Mouse (Mus musculus) common myeloid progenitor, adult 5-6 weeks (primary cell): ENCODE results near the gene Arid3b. TPM values are rescaled to one million over a fixed set of nuclear protein-coding genes. Genes with fewer than 3 reads are reported as not detected.

Experiments used
- ATAC-seq: replicated peaks from 2 replicates; pipeline ENCODE4 v1.8.0; 2016; ENCODE audit warnings: low read depth, mild to moderate bottlenecking, moderate TSS enrichment, inconsistent platforms; ENCODE audit not compliant: poor library complexity, severe bottlenecking
- total RNA-seq: library from RNA; stranded (forward); fragments of 200-1000, 187-1606 nt; gene quantifications from 2 replicates; pipeline ENCODE4 v1.2.3, GENCODE M21; 2017

Arid3b gene
- total RNA-seq, 1 experiment from 2014 or later: 1.9 TPM

GRCm38 (mm10) chr9:57759289-57759688 lies 77.3 kb downstream of the Arid3b start:
- ATAC-seq: peak; percentile 52

DNA sequence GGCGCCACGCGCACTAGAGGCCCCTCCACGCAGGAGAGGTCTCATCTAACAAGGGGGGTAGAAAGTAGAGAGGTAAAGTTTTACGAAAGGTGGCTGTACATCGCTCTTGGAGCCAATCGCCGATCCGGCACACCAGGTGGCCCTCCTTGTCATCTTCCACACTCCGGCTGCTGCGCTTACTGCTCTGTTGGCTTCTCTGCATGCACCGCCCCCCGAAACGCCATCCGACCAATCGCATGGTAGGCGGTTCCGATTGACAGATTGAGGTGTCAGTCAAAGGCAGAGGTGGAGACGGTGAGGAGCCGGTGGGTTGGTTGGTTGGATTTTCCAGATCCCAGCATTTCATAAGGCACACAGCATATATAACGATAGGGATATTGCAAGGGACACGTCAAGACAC lies 78.1 kb downstream of the Arid3b start:
- no peak for ATAC-seq

- ATAC-seq: peak; percentile 46
These were observed 79.0 kb downstream of the Arid3b start for GRCm38 (mm10) chr9:57757578-57757977.

GRCm38 (mm10) chr9:57750901-57751300 lies 85.7 kb downstream of the Arid3b start:
- no peak for ATAC-seq

- no peak for ATAC-seq
These were observed 87.8 kb downstream of the Arid3b start for GRCm38 (mm10) chr9:57748831-57749230.

GRCm38 (mm10) chr9:57748137-57748536 lies 88.5 kb downstream of the Arid3b start:
- no peak for ATAC-seq

DNA sequence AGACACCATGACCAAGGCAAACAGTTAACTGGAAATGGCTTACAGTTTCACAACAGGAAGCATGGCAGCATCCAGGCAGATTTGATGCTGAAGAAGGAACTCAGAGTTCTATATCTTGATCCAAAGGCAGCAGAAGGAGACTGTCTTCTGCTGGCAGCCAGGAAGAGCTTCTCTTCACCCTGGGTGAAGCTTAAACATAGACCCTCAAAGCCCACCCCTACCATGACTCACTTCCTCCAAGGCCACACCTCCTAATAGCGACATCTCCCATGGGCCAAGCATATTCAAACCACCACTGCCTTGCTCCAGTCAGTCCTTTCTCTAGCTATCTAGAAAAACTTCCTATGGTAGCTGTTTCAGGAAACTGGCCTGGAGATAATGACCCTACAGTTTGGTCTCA lies 89.5 kb downstream of the Arid3b start:
- ATAC-seq: no peak

GRCm38 (mm10) chr9:57744462-57745091 lies 92.0 kb downstream of the Arid3b start:
- peak; percentile 81 for ATAC-seq

Other genes starting within 250 kb of the Arid3b start
- gene Ulk3, start 247.3 kb downstream of the Arid3b start, total RNA-seq: 4.1 and 10.6 TPM in 2 replicates
- not detected in 2 replicates for gene Cplx3, start 230.5 kb downstream of the Arid3b start, total RNA-seq
- not detected in 2 replicates for gene Lman1l, start 216.0 kb downstream of the Arid3b start, total RNA-seq
- gene Csk, start 183.2 kb downstream of the Arid3b start, total RNA-seq: 134 and 190 TPM in 2 replicates
- gene Cyp1a2, start 153.1 kb downstream of the Arid3b start, total RNA-seq: not detected in 2 replicates
- 0.50 TPM in 1 of 2 replicates, not detected in the other for gene Cyp1a1, start 148.9 kb downstream of the Arid3b start, total RNA-seq
- gene Edc3, start 128.3 kb downstream of the Arid3b start, total RNA-seq: 7.2 and 9.8 TPM in 2 replicates
- 38.1 and 40.5 TPM in 2 replicates for gene Clk3, start 70.9 kb downstream of the Arid3b start, total RNA-seq
- gene Ubl7, start 74.2 kb upstream of the Arid3b start, total RNA-seq: 11.9 and 25.7 TPM in 2 replicates
- 0.44 and 0.55 TPM in 2 replicates for gene Sema7a, start 103.3 kb upstream of the Arid3b start, total RNA-seq
- not detected in 2 replicates for gene Cyp11a1, start 169.6 kb upstream of the Arid3b start, total RNA-seq
- gene Stra6, start 227.0 kb upstream of the Arid3b start, total RNA-seq: not detected in 2 replicates